In genomic region chr14:116927341-116928315, GRCm38 (mm10) we compare ENCODE assay signal across 8 mouse cellular contexts. TPM values are rescaled to one million over a fixed set of nuclear protein-coding genes. Genes with fewer than 3 reads are reported as not detected.
A peak's percentile ranks its signal among the peaks of the same experiment; 100 is the strongest.
DNase-seq lines count a peak whose midpoint lies in the region; ATAC-seq lines count a peak whose summit lies in the region.

No protein-coding gene starts in this region.

- H3K9me3 ChIP-seq in hindbrain, embryonic 12.5 days (replicated peaks) = no peaks in the 10 kb centered on the region
- no peaks in the 10 kb centered on the region for H3K9me3 ChIP-seq in midbrain, embryonic 11.5 days (ENCODE audit: control insufficient read depth, low read length)

- H3K9ac ChIP-seq in hindbrain, embryonic 12.5 days = peak overlapping the region; percentile 77
- peak overlapping the region; percentile 96 for H3K9ac ChIP-seq in midbrain, embryonic 11.5 days (ENCODE audit: low read length)

- ATAC-seq in hindbrain, embryonic 12.5 days (ENCODE audit: low FRiP score) = no peak
- no peak for ATAC-seq in midbrain, embryonic 11.5 days (ENCODE audit: low FRiP score)

- no peak overlapping the region for H3K27ac ChIP-seq in brown adipose tissue, adult 24 weeks (replicated peaks; ENCODE audit: low read depth, low read length)
- peak overlapping the region; percentile 95 for H3K27ac ChIP-seq in hindbrain, embryonic 12.5 days
- peak overlapping the region; percentile 93 for H3K27ac ChIP-seq in midbrain, embryonic 11.5 days (ENCODE audit: low read depth, low read length)

- no peaks in the 10 kb centered on the region for H3K36me3 ChIP-seq in hindbrain, embryonic 12.5 days
- H3K36me3 ChIP-seq in midbrain, embryonic 11.5 days (ENCODE audit: control insufficient read depth, insufficient read depth, low read length) = no peaks in the 10 kb centered on the region

- H3K4me2 ChIP-seq in hindbrain, embryonic 12.5 days (replicated peaks) = peak overlapping the region; percentile 77
- peak overlapping the region; percentile 76 for H3K4me2 ChIP-seq in midbrain, embryonic 11.5 days

- no peaks in the 10 kb centered on the region for H3K27me3 ChIP-seq in hindbrain, embryonic 12.5 days
- no peaks in the 10 kb centered on the region for H3K27me3 ChIP-seq in midbrain, embryonic 11.5 days (ENCODE audit: control insufficient read depth, insufficient read depth, low read length)

- WGBS in hindbrain, embryonic 12.5 days = under 1% methylated on average over 21 of the region's 21 CpGs
- under 1% methylated on average over 21 of the region's 21 CpGs for WGBS in midbrain, embryonic 11.5 days

- peak overlapping the region; percentile 61; the same call in 1 of the 2 replicates for H3K4me3 ChIP-seq in brown adipose tissue, adult 24 weeks (ENCODE audit: insufficient read depth, low read depth, low read length)
- H3K4me3 ChIP-seq in hindbrain, embryonic 12.5 days = peak overlapping the region; percentile 74
- peak overlapping the region; percentile 90 for H3K4me3 ChIP-seq in midbrain, embryonic 11.5 days (ENCODE audit: low read depth, low read length)

- no peaks in the 10 kb centered on the region for H3K4me1 ChIP-seq in brown adipose tissue, adult 24 weeks (ENCODE audit: control insufficient read depth, insufficient read depth, insufficient read length, low read length)
- H3K4me1 ChIP-seq in hindbrain, embryonic 12.5 days = peaks cover 19% of the 10 kb centered on the region
- H3K4me1 ChIP-seq in midbrain, embryonic 11.5 days (ENCODE audit: control insufficient read depth, insufficient read depth, low read length) = peaks cover 12% of the 10 kb centered on the region

- DNase-seq in cerebellum, postnatal 10 days = peak; percentile 5 to 14
- no peak for DNase-seq in cerebellum, adult 9-11 months
- peak; percentile 94 for DNase-seq in midbrain, embryonic 11.5 days (ENCODE audit: low spot score, missing footprints)
- no peak for DNase-seq in urinary bladder, postnatal 4 days (ENCODE audit: low spot score in 2 of 2)
- DNase-seq in urinary bladder, adult 18-20 months (ENCODE audit: low spot score in 2 of 2) = no peak
- no peak for DNase-seq in layer of hippocampus, adult 11-12 months (ENCODE audit: low spot score)

RNA-seq across cellular contexts. Expression of gene Gpc6, which starts 2.5 kb away (rescaled TPM):
- 1.4 TPM in 1 of 2 replicates, not detected in the other for polyA plus RNA-seq in brown adipose tissue, adult 24 weeks (2012; ENCODE audit: insufficient read depth, insufficient read length, missing spikeins)
- polyA plus RNA-seq in hindbrain, embryonic 12.5 days (2016; fragmentation: Nextera tagmentation; extraction: Ambion mirVana) = 35.0 and 38.4 TPM in 2 replicates
- polyA plus RNA-seq in midbrain, embryonic 11.5 days (2014; fragmentation: Nextera tagmentation; extraction: Ambion mirVana) = 24.6 and 25.1 TPM in 2 replicates

Comparison
In these comparisons a context has a peak if more than half of its experiments do, and no peak if none do; other contexts are left out.
1. DNase-seq: peak in cerebellum, postnatal 10 days (2 of 2) and midbrain, embryonic 11.5 days (single experiment); none in cerebellum, adult 9-11 months (single experiment), urinary bladder, postnatal 4 days (0 of 2), urinary bladder, adult 18-20 months (0 of 2) and layer of hippocampus, adult 11-12 months (single experiment).
2. RNA of gene Gpc6, which starts 2.5 kb away (polyA plus RNA-seq): 35.0 to 38.4 TPM in hindbrain, embryonic 12.5 days and 24.6 to 25.1 TPM in midbrain, embryonic 11.5 days; 1.4 TPM in brown adipose tissue, adult 24 weeks; every median in the first group is over 10 times any median in the second.
3. Peak in every context shown above with its lines, with median percentiles within 50 percentile points of each other: H3K4me3 ChIP-seq.